Mouse (Mus musculus): ENCODE measurements at regions not wholly inside any gene's neighbourhood (a gene's known extent, or its start where the extent isn't known, plus 50 kb on each side); places are given as distances from the start of the nearest gene placed in this dataset.

DNA sequence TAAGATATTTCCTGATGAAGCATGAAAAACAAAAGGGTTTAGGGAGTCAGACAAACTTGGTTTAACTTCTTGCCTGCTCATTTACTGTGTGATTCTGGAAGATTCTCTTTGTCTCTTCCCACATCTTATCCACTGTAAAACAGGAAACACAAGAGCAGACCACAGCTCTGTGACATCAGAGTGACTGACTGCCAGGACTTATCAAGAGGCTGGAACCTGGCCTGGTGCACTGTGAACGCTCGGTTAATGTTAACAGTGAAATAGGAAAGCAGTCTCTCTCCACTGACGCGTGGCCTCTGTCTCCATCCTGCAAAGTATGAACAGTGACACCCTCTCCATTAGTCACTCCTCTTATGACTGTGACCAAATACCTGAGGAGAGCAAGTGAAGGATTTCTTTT, 73.1 kb upstream of the Noct start:
- TF ChIP-seq CTCF (IDR thresholded peaks at IDR 0.05; ENCODE audit: low read depth, low read length) (no peak), GATA1 (IDR thresholded peaks at IDR 0.05; ENCODE audit: borderline replicate concordance, low read length) (no peak), POLR2AphosphoS5 (IDR thresholded peaks at IDR 0.05; ENCODE audit: insufficient replicate concordance, low read depth, low read length) (no peak)
